Mouse (Mus musculus) CD4-positive, CD25-positive, alpha-beta regulatory T cell, adult 2 months (primary cell): ENCODE results near the gene Isx.

Experiments
- DNase-seq: peaks from one replicate; pipeline ENCODE4 v3.0.0-alpha.2; 2012; ENCODE audit warnings: low read depth, low spot score

The Isx gene

GRCm38 (mm10) chr8:74872940-74873339 lies at the start of gene Isx:
Gene Isx, plus strand, starts transcription at chr8:74873173.
- no peak for DNase-seq

- no peak for DNase-seq
Observed at GRCm38 (mm10) chr8:74827689-74828088, 45.3 kb upstream of the Isx start.

GRCm38 (mm10) chr8:74831322-74831721 lies 41.7 kb upstream of the Isx start:
- no peak for DNase-seq

GRCm38 (mm10) chr8:74834246-74834645 lies 38.7 kb upstream of the Isx start:
- DNase-seq: no peak

- DNase-seq: no peak
Observed at GRCm38 (mm10) chr8:74847376-74848048, 25.5 kb upstream of the Isx start.

- no peak for DNase-seq
Observed at GRCm38 (mm10) chr8:74848707-74849106, 24.3 kb upstream of the Isx start.

- no peak for DNase-seq
Observed at GRCm38 (mm10) chr8:74850971-74851370, 22.0 kb upstream of the Isx start.

GRCm38 (mm10) chr8:74851837-74852236 lies 21.1 kb upstream of the Isx start:
- DNase-seq: no peak

- DNase-seq: no peak
Observed at GRCm38 (mm10) chr8:74853488-74853887, 19.5 kb upstream of the Isx start.

GRCm38 (mm10) chr8:74854786-74855185 lies 18.2 kb upstream of the Isx start:
- DNase-seq: no peak

GRCm38 (mm10) chr8:74855341-74855740 lies 17.6 kb upstream of the Isx start:
- DNase-seq: no peak

- DNase-seq: no peak
Observed at GRCm38 (mm10) chr8:74859241-74859640, 13.7 kb upstream of the Isx start.

GRCm38 (mm10) chr8:74860449-74860848 lies 12.5 kb upstream of the Isx start:
- DNase-seq: no peak

- no peak for DNase-seq
Observed at GRCm38 (mm10) chr8:74862598-74862997, 10.4 kb upstream of the Isx start.

GRCm38 (mm10) chr8:74870346-74870949 lies 2.5 kb upstream of the Isx start:
- no peak for DNase-seq

- DNase-seq: no peak
Observed at GRCm38 (mm10) chr8:74871686-74872085, 1.3 kb upstream of the Isx start.

- DNase-seq: no peak
Observed at GRCm38 (mm10) chr8:74872151-74872823, 686 bp upstream of the Isx start.

- no peak for DNase-seq
Observed at GRCm38 (mm10) chr8:74874565-74874964, 1.6 kb downstream of the Isx start.

- no peak for DNase-seq
Observed at GRCm38 (mm10) chr8:74878637-74879036, 5.7 kb downstream of the Isx start.

- no peak for DNase-seq
Observed at GRCm38 (mm10) chr8:74888763-74889162, 15.8 kb downstream of the Isx start.

GRCm38 (mm10) chr8:74891030-74891429 lies 18.1 kb downstream of the Isx start:
- DNase-seq: no peak

- no peak for DNase-seq
Observed at GRCm38 (mm10) chr8:74896302-74896701, 23.3 kb downstream of the Isx start.

- no peak for DNase-seq
Observed at GRCm38 (mm10) chr8:74897315-74897714, 24.3 kb downstream of the Isx start.
